In genomic region chr2:166800473-166800857, GRCm38 (mm10) we compare ENCODE assay signal across 26 mouse cellular contexts.
"Had no signal": no experiment of that assay in that cellular context is flagged by ENCODE, and none has a peak within 500 bp of the region (broad histone marks: within the 10 kb centered on the region; RNA-seq: fewer than 3 reads in every experiment).

No protein-coding gene starts in this region.

- H3K27me3 ChIP-seq: heart, embryonic 13.5 days; heart, embryonic 15.5 days; kidney, embryonic 15.5 days; limb, embryonic 13.5 days; limb, embryonic 15.5 days; liver, embryonic 12.5 days had no signal

- H3K27ac ChIP-seq: heart, adult 2 months; heart, embryonic 13.5 days; heart, embryonic 15.5 days; hindbrain, embryonic 13.5 days; hindbrain, embryonic 15.5 days; hindbrain, postnatal 0 days; kidney, embryonic 15.5 days; kidney, postnatal 0 days; limb, embryonic 13.5 days; limb, embryonic 15.5 days; liver, embryonic 12.5 days had no signal

- H3K4me2 ChIP-seq: heart, embryonic 11.5 days; heart, embryonic 13.5 days; heart, embryonic 15.5 days; hindbrain, embryonic 13.5 days; hindbrain, embryonic 15.5 days; kidney, embryonic 15.5 days; limb, embryonic 13.5 days; limb, embryonic 15.5 days; liver, embryonic 12.5 days had no signal

- H3K4me3 ChIP-seq: heart, adult 2 months; heart, embryonic 13.5 days; heart, embryonic 15.5 days; hindbrain, embryonic 13.5 days; hindbrain, embryonic 15.5 days; kidney, embryonic 15.5 days; limb, embryonic 13.5 days; limb, embryonic 15.5 days; liver, embryonic 12.5 days had no signal

- H3K4me1 ChIP-seq: heart, embryonic 13.5 days; heart, embryonic 15.5 days; hindbrain, embryonic 13.5 days; hindbrain, embryonic 15.5 days; limb, embryonic 13.5 days; limb, embryonic 15.5 days had no signal

- DNase-seq: forebrain, postnatal 0 days; gastrocnemius, postnatal 10 days; gastrocnemius, postnatal 25 days; heart, adult 11 months; heart, adult 2 months; heart, postnatal 14 days; heart, postnatal 36 days; kidney, adult 11 months; kidney, adult 2 months; kidney, adult 9 months; kidney, postnatal 14 days; kidney, postnatal 36 days; layer of hippocampus, adult 9-11 months; layer of hippocampus, postnatal 36 days; left cerebral cortex, postnatal 4 days had no signal
